8 mouse cellular contexts compared by ENCODE assay signal in the genomic region with DNA sequence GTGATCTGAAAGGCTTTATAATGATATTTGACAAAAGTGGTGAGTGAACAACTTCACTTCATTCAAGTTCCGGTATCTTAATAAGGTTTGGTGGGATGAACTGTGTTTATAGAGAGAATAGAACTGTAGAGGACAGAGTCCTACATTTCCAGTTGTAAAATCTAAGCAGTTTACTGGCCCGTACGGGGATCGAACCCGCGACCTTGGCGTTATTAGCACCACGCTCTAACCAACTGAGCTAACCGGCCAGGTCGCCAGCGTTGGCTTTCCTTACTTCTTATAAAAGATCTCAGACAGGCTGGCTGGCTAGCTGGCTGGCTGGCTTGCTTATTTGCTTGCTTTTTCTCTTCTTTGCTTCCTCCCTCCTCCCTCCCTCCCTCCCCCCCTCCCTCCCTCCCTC. TPM values are rescaled to one million over a fixed set of nuclear protein-coding genes. Genes with fewer than 3 reads are reported as not detected.
DNase-seq lines count a peak whose midpoint lies in the region; TF ChIP-seq lines count a peak whose summit lies in the region.

No protein-coding gene starts in this region.

- TF ChIP-seq POLR2A in bone marrow, adult 2 months (IDR thresholded peaks at IDR 0.05; ENCODE audit: borderline replicate concordance, control insufficient read depth, low read depth, low read length): no peak
- TF ChIP-seq POLR2A in lung, adult 2 months (IDR thresholded peaks at IDR 0.05; ENCODE audit: borderline replicate concordance, extremely low read depth, low read depth, low read length): no peak

- H3K36me3 ChIP-seq in forebrain, embryonic 10.5 days (replicated peaks): no peaks in the 10 kb centered on the region

- intact Hi-C loops in heart, postnatal 25 days (cut with DNase I): loop anchor here (10.0 kb wide), 2 partner anchors 60 to 170 kb away; no protein-coding TSS in a partner anchor

- H3K27me3 ChIP-seq in forebrain, embryonic 10.5 days (ENCODE audit: poor library complexity, severe bottlenecking): no peaks in the 10 kb centered on the region

- no peaks in the 10 kb centered on the region for H3K9me3 ChIP-seq in forebrain, embryonic 10.5 days

- TF ChIP-seq CTCF in bone marrow, adult 2 months (IDR thresholded peaks at IDR 0.05; ENCODE audit: control insufficient read depth, insufficient read depth, low read length): no peak
- no peak for TF ChIP-seq CTCF in layer of hippocampus, adult 2 months (conservative IDR thresholded peaks at IDR 0.05)
- no peak for TF ChIP-seq CTCF in lung, adult 2 months (IDR thresholded peaks at IDR 0.05; ENCODE audit: insufficient read depth, low read length)

- WGBS in bone marrow, adult 2 months: 11% methylated on average over 11 of the region's 11 CpGs
- WGBS in forebrain, embryonic 10.5 days: under 1% methylated on average over 11 of the region's 11 CpGs
- 9% methylated on average over 11 of the region's 11 CpGs for WGBS in lung, adult 2 months

- peak; percentile 68 for DNase-seq in CD4-positive, CD25-positive, alpha-beta regulatory T cell, adult 2 months (ENCODE audit: low read depth, low spot score)
- DNase-seq in forebrain, embryonic 10.5 days (ENCODE audit: extremely low spot score, low spot score): peak; percentile 88
- DNase-seq in heart, postnatal 25 days (ENCODE audit: low spot score): peak; percentile 25
- DNase-seq in layer of hippocampus, adult 2 months (ENCODE audit: low spot score in 2 of 2): peak; percentile 80 to 81
- peak; percentile 50 for DNase-seq in lung, adult 2 months
- DNase-seq in ovary, adult 18-20 months (ENCODE audit: low spot score): peak; percentile 54
- DNase-seq in thymus, postnatal 0 days (ENCODE audit: low spot score): peak; percentile 54

- H3K27ac ChIP-seq in bone marrow, adult 2 months (ENCODE audit: control insufficient read depth, insufficient read depth, low read depth, low read length, poor library complexity): no peak overlapping the region
- H3K27ac ChIP-seq in forebrain, embryonic 10.5 days: peak overlapping the region; percentile 70
- H3K27ac ChIP-seq in layer of hippocampus, adult 2 months: no peak overlapping the region

- peak overlapping the region; percentile 3 for H3K4me3 ChIP-seq in bone marrow, adult 2 months (replicated peaks; ENCODE audit: control insufficient read depth, low read depth, low read length)
- peak overlapping the region; percentile 62 for H3K4me3 ChIP-seq in forebrain, embryonic 10.5 days
- H3K4me3 ChIP-seq in layer of hippocampus, adult 2 months: peak overlapping the region; percentile 68
- H3K4me3 ChIP-seq in lung, adult 2 months (replicated peaks; ENCODE audit: extremely low read depth, low read depth, low read length): no peak overlapping the region

- peaks cover 3% of the 10 kb centered on the region for H3K4me1 ChIP-seq in bone marrow, adult 2 months (ENCODE audit: control insufficient read depth, insufficient read depth, low read length)
- peaks cover 3% of the 10 kb centered on the region; the same call in 1 of the 2 replicates for H3K4me1 ChIP-seq in forebrain, embryonic 10.5 days
- H3K4me1 ChIP-seq in lung, adult 2 months (ENCODE audit: control insufficient read depth, insufficient read depth, low read length): no peaks in the 10 kb centered on the region

RNA-seq across cellular contexts. Expression of gene Hist1h2br, which starts 21.6 kb away (rescaled TPM):
- polyA plus RNA-seq in bone marrow, adult 2 months (2011; ENCODE audit: insufficient read depth, insufficient read length, low replicate concordance, missing spikeins): 36.9 and 43.8 TPM in 2 replicates
- polyA plus RNA-seq in forebrain, embryonic 10.5 days (2016; fragmentation: Nextera tagmentation; extraction: Ambion mirVana): 20.1 and 23.1 TPM in 2 replicates
- total RNA-seq in heart, postnatal 25 days (2021): 10 to 100 TPM; 35.6 to 36.4 TPM
- total RNA-seq in layer of hippocampus, adult 2 months (2021): 10 to 100 TPM; 38.6 to 42.0 TPM
- polyA plus RNA-seq in lung, adult 2 months (2012; rRNA removed): 3.3 and 6.1 TPM in 2 replicates
- polyA plus RNA-seq in thymus, postnatal 0 days (2015; fragmentation: Nextera tagmentation; extraction: Ambion mirVana): 64.8 and 86.2 TPM in 2 replicates

RNA-seq across cellular contexts. Expression of gene Hist1h2ap, which starts 21.8 kb away (rescaled TPM):
- 94.2 and 102 TPM in 2 replicates for polyA plus RNA-seq in bone marrow, adult 2 months (2011; ENCODE audit: insufficient read depth, insufficient read length, low replicate concordance, missing spikeins)
- polyA plus RNA-seq in forebrain, embryonic 10.5 days (2016; fragmentation: Nextera tagmentation; extraction: Ambion mirVana): 6,723 and 6,843 TPM in 2 replicates
- total RNA-seq in heart, postnatal 25 days (2021): 10 to 100 TPM; 21.9 to 30.1 TPM
- 10 to 100 TPM; 11.3 to 15.9 TPM for total RNA-seq in layer of hippocampus, adult 2 months (2021)
- polyA plus RNA-seq in lung, adult 2 months (2012; rRNA removed): 59.2 and 67.3 TPM in 2 replicates
- polyA plus RNA-seq in thymus, postnatal 0 days (2015; fragmentation: Nextera tagmentation; extraction: Ambion mirVana): 10,793 and 11,737 TPM in 2 replicates

RNA-seq across cellular contexts. Expression of gene Hist1h4n, which starts 23.1 kb away (rescaled TPM):
- 79.8 and 313 TPM in 2 replicates for polyA plus RNA-seq in bone marrow, adult 2 months (2011; ENCODE audit: insufficient read depth, insufficient read length, low replicate concordance, missing spikeins)
- 9.3 and 9.4 TPM in 2 replicates for polyA plus RNA-seq in forebrain, embryonic 10.5 days (2016; fragmentation: Nextera tagmentation; extraction: Ambion mirVana)
- total RNA-seq in heart, postnatal 25 days (2021): 10 to 100 TPM; 13.5 to 14.9 TPM
- total RNA-seq in layer of hippocampus, adult 2 months (2021): 10 to 100 TPM; 26.5 to 46.4 TPM
- 11.1 and 13.7 TPM in 2 replicates for polyA plus RNA-seq in lung, adult 2 months (2012; rRNA removed)
- polyA plus RNA-seq in thymus, postnatal 0 days (2015; fragmentation: Nextera tagmentation; extraction: Ambion mirVana): 35.0 and 40.5 TPM in 2 replicates

RNA-seq across cellular contexts. Expression of gene Hist1h4m, which starts 43.6 kb away (rescaled TPM):
- polyA plus RNA-seq in bone marrow, adult 2 months (2011; ENCODE audit: insufficient read depth, insufficient read length, low replicate concordance, missing spikeins): 157 and 288 TPM in 2 replicates
- not detected in 2 replicates for polyA plus RNA-seq in forebrain, embryonic 10.5 days (2016; fragmentation: Nextera tagmentation; extraction: Ambion mirVana)
- total RNA-seq in heart, postnatal 25 days (2021): 10 to 100 TPM; 55.1 to 84.9 TPM
- total RNA-seq in layer of hippocampus, adult 2 months (2021): 100 to 1,000 TPM; 247 to 254 TPM
- polyA plus RNA-seq in lung, adult 2 months (2012; rRNA removed): 3.1 TPM in 1 of 2 replicates, not detected in the other
- 1.0 TPM in 1 of 2 replicates, not detected in the other for polyA plus RNA-seq in thymus, postnatal 0 days (2015; fragmentation: Nextera tagmentation; extraction: Ambion mirVana)

RNA-seq across cellular contexts. Expression of gene Hist1h2ao, which starts 44.9 kb away (rescaled TPM):
- 5.1 TPM in 1 of 2 replicates, not detected in the other for polyA plus RNA-seq in bone marrow, adult 2 months (2011; ENCODE audit: insufficient read depth, insufficient read length, low replicate concordance, missing spikeins)
- 4.2 TPM in 1 of 2 replicates, not detected in the other for polyA plus RNA-seq in forebrain, embryonic 10.5 days (2016; fragmentation: Nextera tagmentation; extraction: Ambion mirVana)
- total RNA-seq in heart, postnatal 25 days (2021): not detected
- 10 to 100 TPM; 30.7 to 36.0 TPM for total RNA-seq in layer of hippocampus, adult 2 months (2021)
- polyA plus RNA-seq in lung, adult 2 months (2012; rRNA removed): not detected in 2 replicates
- polyA plus RNA-seq in thymus, postnatal 0 days (2015; fragmentation: Nextera tagmentation; extraction: Ambion mirVana): 2.0 TPM in 1 of 2 replicates, not detected in the other

Comparison
In these comparisons a context has a peak if more than half of its experiments do, and no peak if none do; other contexts are left out.
1. DNase-seq: peak in every context shown above with its lines; median percentile 88 in forebrain, embryonic 10.5 days; 80 in layer of hippocampus, adult 2 months; 68 in CD4-positive, CD25-positive, alpha-beta regulatory T cell, adult 2 months; 54 in ovary, adult 18-20 months; 54 in thymus, postnatal 0 days; 50 in lung, adult 2 months; 25 in heart, postnatal 25 days.
2. RNA of gene Hist1h2ap, which starts 21.8 kb away (polyA plus RNA-seq): 10,793 to 11,737 TPM in thymus, postnatal 0 days and 6,723 to 6,843 TPM in forebrain, embryonic 10.5 days; 94.2 to 102 TPM in bone marrow, adult 2 months and 59.2 to 67.3 TPM in lung, adult 2 months; every median in the first group is over 10 times any median in the second.